Mouse (Mus musculus) embryonic facial prominence, embryonic 13.5 days (tissue): ENCODE measurements around the gene Itga2b. TPM values are rescaled to one million over a fixed set of nuclear protein-coding genes. Genes with fewer than 3 reads are reported as not detected.

ENCODE experiments used
- ATAC-seq: fragments of 200-750 bp; cut with Nextera tagmentation; 2 replicates; pipeline ENCODE4 v1.8.0; 2017; ENCODE audit warnings: low read depth; ENCODE audit not compliant: insufficient number of reproducible peaks, insufficient read depth, low FRiP score, low TSS enrichment
- H3K27ac ChIP-seq: fragments of 300-500 bp; sonication (generic); 2 replicates; pipeline ENCODE4 v1.5.1; 2015; ENCODE audit warnings: moderate library complexity, mild to moderate bottlenecking, inconsistent platforms
- H3K27me3 ChIP-seq: fragments of 300-500 bp; sonication (generic); 2 replicates; pipeline ENCODE4 v1.6.1; 2015; ENCODE audit warnings: mild to moderate bottlenecking, inconsistent platforms
- H3K36me3 ChIP-seq: fragments of 300-500 bp; sonication (generic); 2 replicates; pipeline ENCODE4 v1.6.1; 2015; ENCODE audit warnings: mild to moderate bottlenecking, inconsistent platforms
- H3K4me1 ChIP-seq: fragments of 300-500 bp; sonication (generic); 2 replicates; pipeline ENCODE4 v1.6.1; 2015; ENCODE audit warnings: inconsistent platforms
- H3K4me2 ChIP-seq: fragments of 300-500 bp; sonication (generic); 2 replicates; pipeline ENCODE4 v1.6.1; 2015; ENCODE audit warnings: moderate library complexity, mild to moderate bottlenecking, inconsistent platforms
- H3K4me3 ChIP-seq: fragments of 300-500 bp; sonication (generic); 2 replicates; pipeline ENCODE4 v1.5.1; 2015; ENCODE audit warnings: mild to moderate bottlenecking, inconsistent platforms
- H3K9ac ChIP-seq: fragments of 300-500 bp; sonication (generic); 2 replicates; pipeline ENCODE4 v1.6.1; 2015; ENCODE audit warnings: mild to moderate bottlenecking, inconsistent platforms
- H3K9me3 ChIP-seq: fragments of 300-500 bp; sonication (generic); 2 replicates; pipeline ENCODE4 v1.6.1; 2016; ENCODE audit warnings: inconsistent platforms
- WGBS: fragments of 180-500 bp; shearing (Covaris S2); methylation state at CpG from one replicate; pipeline ENCODE4 v1.1.7; 2015; ENCODE audit warnings: mixed read lengths; 5-methylcytosine and 5-hydroxymethylcytosine counted together
- polyA plus RNA-seq: library from polyadenylated mRNA; unstranded; fragments of >200 nt; fragmentation: Nextera tagmentation; extraction: Ambion mirVana; gene quantifications from 2 replicates; pipeline ENCODE4 v1.2.1, GENCODE M21; 2015

Gene Itga2b
- polyA plus RNA-seq, 1 experiment from 2014 or later, result 6.7 TPM

- WGBS, result 90% methylated on average over 11 of the region's 11 CpGs
Measured at GRCm38 (mm10) chr11:102434816-102435705, 34.9 kb downstream of the Itga2b start.

GRCm38 (mm10) chr11:102434406-102434805 is 35.5 kb downstream of the Itga2b start:
- no peak overlapping the region for H3K4me2 ChIP-seq
- no peaks in the 10 kb centered on the region for H3K9me3 ChIP-seq
- H3K9ac ChIP-seq, result no peak overlapping the region
- H3K36me3 ChIP-seq, result peaks cover 58% of the 10 kb centered on the region
- no peak for ATAC-seq
- WGBS, result 14% methylated on average over 7 of the region's 7 CpGs
- H3K27ac ChIP-seq, result no peak overlapping the region
- H3K27me3 ChIP-seq, result peaks cover 3% of the 10 kb centered on the region; the same call in 1 of the 2 replicates
- H3K4me3 ChIP-seq, result no peak overlapping the region
- peaks cover 56% of the 10 kb centered on the region for H3K4me1 ChIP-seq

More at GRCm38 (mm10) chr11:102434816-102435705, 34.9 kb downstream of the Itga2b start:
- no peak for ATAC-seq
- Histone ChIP-seq H3K4me3 (no peak overlapping the region), H3K9ac (no peak overlapping the region), H3K4me1 (peaks cover 51% of the 10 kb centered on the region), H3K36me3 (peaks cover 65% of the 10 kb centered on the region), H3K27me3 (peaks cover 9% of the 10 kb centered on the region; the same call in 1 of the 2 replicates), H3K4me2 (no peak overlapping the region), H3K9me3 (no peaks in the 10 kb centered on the region), H3K27ac (no peak overlapping the region)

GRCm38 (mm10) chr11:102433866-102434265 is 36.1 kb downstream of the Itga2b start:
- Histone ChIP-seq H3K27me3 (no peaks in the 10 kb centered on the region), H3K4me2 (no peak overlapping the region), H3K9ac (peak overlapping the region; percentile 32; the same call in 1 of the 2 replicates), H3K4me1 (peaks cover 58% of the 10 kb centered on the region), H3K9me3 (no peaks in the 10 kb centered on the region), H3K27ac (no peak overlapping the region), H3K36me3 (peaks cover 53% of the 10 kb centered on the region), H3K4me3 (no peak overlapping the region)
- WGBS, result 88% methylated on average over 7 of the region's 7 CpGs
- no peak for ATAC-seq

- H3K27ac ChIP-seq, result no peak overlapping the region
- H3K36me3 ChIP-seq, result peaks cover 44% of the 10 kb centered on the region
- WGBS, result 93% methylated on average over 6 of the region's 6 CpGs
- H3K9ac ChIP-seq, result peak overlapping the region; percentile 49
- H3K4me2 ChIP-seq, result no peak overlapping the region
- peaks cover 50% of the 10 kb centered on the region for H3K4me1 ChIP-seq
- no peak for ATAC-seq
- H3K4me3 ChIP-seq, result no peak overlapping the region
- no peaks in the 10 kb centered on the region for H3K9me3 ChIP-seq
- no peaks in the 10 kb centered on the region for H3K27me3 ChIP-seq
Measured at GRCm38 (mm10) chr11:102432896-102433295, 37.0 kb downstream of the Itga2b start.

- ATAC-seq, result no peak
- Histone ChIP-seq H3K36me3 (peaks cover 38% of the 10 kb centered on the region), H3K4me2 (peak overlapping the region; percentile 15; the same call in 1 of the 2 replicates), H3K27me3 (no peaks in the 10 kb centered on the region), H3K9me3 (no peaks in the 10 kb centered on the region), H3K9ac (peak overlapping the region; percentile 49; the same call in 1 of the 2 replicates), H3K4me3 (no peak overlapping the region), H3K27ac (no peak overlapping the region), H3K4me1 (peaks cover 44% of the 10 kb centered on the region)
- 67% methylated on average over 16 of the region's 16 CpGs for WGBS
Measured at GRCm38 (mm10) chr11:102432115-102432843, 37.6 kb downstream of the Itga2b start.

- Histone ChIP-seq H3K4me3 (no peak overlapping the region), H3K9me3 (no peaks in the 10 kb centered on the region), H3K27ac (no peak overlapping the region), H3K9ac (peak overlapping the region; percentile 49; the same call in 1 of the 2 replicates), H3K36me3 (peaks cover 34% of the 10 kb centered on the region), H3K4me1 (peaks cover 39% of the 10 kb centered on the region), H3K27me3 (no peaks in the 10 kb centered on the region), H3K4me2 (peak overlapping the region; percentile 15; the same call in 1 of the 2 replicates)
- 78% methylated on average over 3 of the region's 3 CpGs for WGBS
- no peak for ATAC-seq
Measured at GRCm38 (mm10) chr11:102431728-102432114, 38.2 kb downstream of the Itga2b start.

GRCm38 (mm10) chr11:102431018-102431645 is 38.8 kb downstream of the Itga2b start:
- ATAC-seq, result no peak
- 0% methylated on average over 7 of the region's 7 CpGs for WGBS

GRCm38 (mm10) chr11:102430121-102431017 is 39.6 kb downstream of the Itga2b start, which contains the start of gene Grn:
Gene Grn (plus strand): TSS chr11:102430315.
- H3K27ac ChIP-seq, result peak within 1 kb of the TSS; percentile 89
- H3K27me3 ChIP-seq, result no peaks in the 10 kb centered on the region
- H3K9ac ChIP-seq, result peak within 1 kb of the TSS; percentile 77
- H3K4me2 ChIP-seq, result peak within 1 kb of the TSS; percentile 96
- H3K4me3 ChIP-seq, result peak within 1 kb of the TSS; percentile 75
- H3K4me1 ChIP-seq, result peaks cover 34% of the 10 kb centered on the region
- WGBS, result 1% methylated on average over 29 of the region's 29 CpGs
- H3K9me3 ChIP-seq, result no peaks in the 10 kb centered on the region
- H3K36me3 ChIP-seq, result peaks cover 21% of the 10 kb centered on the region
- peak; percentile 86 for ATAC-seq

More at GRCm38 (mm10) chr11:102431018-102431645, 38.8 kb downstream of the Itga2b start:
- H3K27me3 ChIP-seq, result no peaks in the 10 kb centered on the region
- H3K9me3 ChIP-seq, result no peaks in the 10 kb centered on the region
- H3K4me2 ChIP-seq, result peak overlapping the region; percentile 96
- peak overlapping the region; percentile 75 for H3K4me3 ChIP-seq
- peak overlapping the region; percentile 89 for H3K27ac ChIP-seq
- peak overlapping the region; percentile 77 for H3K9ac ChIP-seq
- H3K4me1 ChIP-seq, result peaks cover 34% of the 10 kb centered on the region
- peaks cover 28% of the 10 kb centered on the region for H3K36me3 ChIP-seq

GRCm38 (mm10) chr11:102429551-102429950 is 40.4 kb downstream of the Itga2b start:
- Histone ChIP-seq H3K27ac (no peak overlapping the region), H3K9me3 (no peaks in the 10 kb centered on the region), H3K9ac (peak overlapping the region; percentile 73), H3K27me3 (no peaks in the 10 kb centered on the region), H3K4me3 (peak overlapping the region; percentile 75), H3K4me2 (peak overlapping the region; percentile 96), H3K4me1 (peaks cover 34% of the 10 kb centered on the region), H3K36me3 (peaks cover 13% of the 10 kb centered on the region)
- no peak for ATAC-seq
- 49% methylated on average over 3 of the region's 3 CpGs for WGBS

- ATAC-seq, result no peak
- H3K4me1 ChIP-seq, result peaks cover 31% of the 10 kb centered on the region
- H3K4me2 ChIP-seq, result peak overlapping the region; percentile 96
- H3K4me3 ChIP-seq, result peak overlapping the region; percentile 75; the same call in 1 of the 2 replicates
- no peaks in the 10 kb centered on the region for H3K27me3 ChIP-seq
- H3K36me3 ChIP-seq, result peaks cover 9% of the 10 kb centered on the region; the same call in 1 of the 2 replicates
- H3K9ac ChIP-seq, result 0 out of 2 replicates have a peak overlapping the region, but pooled peaks have one; percentile 73
- no peak overlapping the region for H3K27ac ChIP-seq
- WGBS, result 61% methylated on average over 8 of the region's 8 CpGs
- H3K9me3 ChIP-seq, result no peaks in the 10 kb centered on the region
Measured at GRCm38 (mm10) chr11:102428981-102429540, 40.9 kb downstream of the Itga2b start.
